Mouse (Mus musculus): Measurements from ENCODE around the gene H2-DMb1. TPM values are rescaled to one million over a fixed set of nuclear protein-coding genes. Genes with fewer than 3 reads are reported as not detected.

The H2-DMb1 gene
- total RNA-seq, 1 experiment from 2014 or later: 278 TPM

DNA sequence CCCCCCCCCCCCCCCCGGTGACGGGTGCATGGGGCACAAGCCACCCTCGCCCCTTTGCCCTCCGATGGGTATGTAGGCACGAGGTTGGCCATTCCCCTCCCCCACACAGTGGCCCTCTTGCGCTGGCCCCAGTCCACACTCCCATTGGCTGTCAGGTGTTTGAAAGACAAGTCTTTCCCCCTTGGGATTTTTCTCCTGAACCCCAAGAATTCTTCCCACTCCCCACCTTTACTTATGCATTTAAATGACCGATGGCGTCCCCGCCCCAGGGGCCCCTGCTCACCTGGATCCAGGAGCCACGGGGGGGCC is 31.0 kb upstream of the H2-DMb1 start:
- no peak for ATAC-seq (ENCODE audit: extremely low read depth, insufficient number of reproducible peaks, low FRiP score, poor library complexity, severe bottlenecking)

DNA sequence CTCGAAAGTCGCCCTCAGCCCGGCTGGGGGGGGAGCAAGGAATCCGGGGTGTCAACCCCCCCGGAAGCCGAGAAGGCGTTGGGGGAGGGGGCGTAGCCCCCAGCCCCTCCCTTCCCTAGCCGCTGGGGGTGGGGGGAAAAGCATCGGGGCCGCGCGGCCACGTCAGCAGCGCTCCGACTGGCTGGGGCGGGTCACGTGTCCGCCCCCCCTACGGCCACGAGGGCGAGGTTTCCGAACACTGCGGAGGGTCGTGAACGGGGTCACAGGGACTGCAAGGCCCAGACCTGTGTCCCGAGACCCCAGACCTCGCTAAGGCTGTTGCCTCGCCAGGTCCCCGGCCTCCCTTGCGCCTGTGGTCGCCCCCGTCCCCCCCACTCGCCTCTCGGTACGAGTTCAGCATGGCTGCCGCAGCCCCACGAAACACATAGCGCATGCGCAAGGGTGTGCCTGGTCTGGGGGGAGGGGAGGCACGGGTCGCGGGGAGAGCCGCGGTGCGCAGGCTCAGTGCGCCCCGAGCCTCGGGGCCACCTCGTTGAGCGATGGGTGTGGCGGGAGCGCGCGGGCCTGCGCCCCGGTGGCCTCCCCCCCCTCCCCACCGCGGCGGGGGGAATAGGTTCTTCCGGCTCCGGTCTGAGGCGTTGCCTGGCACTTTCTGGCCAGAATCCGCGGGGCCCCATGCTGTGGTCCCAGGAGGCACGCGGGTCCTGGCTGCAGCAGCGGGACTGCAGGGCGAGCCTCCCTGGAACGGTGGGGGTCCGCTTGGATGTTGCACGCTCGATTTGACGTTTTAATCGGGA is 30.5 kb upstream of the H2-DMb1 start, which contains the start of gene Brd2:
Brd2 (minus strand) TSS at position 447 of the 797 bp plus-strand sequence.
- ATAC-seq (ENCODE audit: extremely low read depth, insufficient number of reproducible peaks, low FRiP score, poor library complexity, severe bottlenecking): peak; percentile 25

GRCm38 (mm10) chr17:34123111-34123510 is 29.8 kb upstream of the H2-DMb1 start:
- ATAC-seq (ENCODE audit: extremely low read depth, insufficient number of reproducible peaks, low FRiP score, poor library complexity, severe bottlenecking): no peak

DNA sequence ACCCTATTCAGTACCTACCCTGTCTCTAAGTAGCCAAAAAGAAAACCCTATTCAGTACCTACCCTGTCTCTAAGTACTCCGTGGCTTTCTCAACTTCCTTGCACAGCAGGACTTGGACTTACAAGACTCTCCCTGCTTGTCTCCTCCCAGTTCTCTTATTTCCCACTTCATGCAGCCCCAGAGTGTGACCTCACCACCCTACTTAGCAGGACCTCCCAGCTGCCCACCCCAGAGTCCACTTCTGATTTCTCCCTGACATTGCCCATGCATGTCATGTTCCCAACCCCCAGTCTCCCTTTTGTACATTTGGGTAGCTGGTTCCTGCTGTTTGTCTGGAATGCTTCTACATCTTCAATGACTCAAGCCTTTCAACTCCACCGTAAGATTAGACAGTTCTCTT is 29.4 kb upstream of the H2-DMb1 start:
- ATAC-seq (ENCODE audit: extremely low read depth, insufficient number of reproducible peaks, low FRiP score, poor library complexity, severe bottlenecking): no peak

- ATAC-seq (ENCODE audit: extremely low read depth, insufficient number of reproducible peaks, low FRiP score, poor library complexity, severe bottlenecking): no peak
Observed at GRCm38 (mm10) chr17:34124649-34125048, 28.2 kb upstream of the H2-DMb1 start.

DNA sequence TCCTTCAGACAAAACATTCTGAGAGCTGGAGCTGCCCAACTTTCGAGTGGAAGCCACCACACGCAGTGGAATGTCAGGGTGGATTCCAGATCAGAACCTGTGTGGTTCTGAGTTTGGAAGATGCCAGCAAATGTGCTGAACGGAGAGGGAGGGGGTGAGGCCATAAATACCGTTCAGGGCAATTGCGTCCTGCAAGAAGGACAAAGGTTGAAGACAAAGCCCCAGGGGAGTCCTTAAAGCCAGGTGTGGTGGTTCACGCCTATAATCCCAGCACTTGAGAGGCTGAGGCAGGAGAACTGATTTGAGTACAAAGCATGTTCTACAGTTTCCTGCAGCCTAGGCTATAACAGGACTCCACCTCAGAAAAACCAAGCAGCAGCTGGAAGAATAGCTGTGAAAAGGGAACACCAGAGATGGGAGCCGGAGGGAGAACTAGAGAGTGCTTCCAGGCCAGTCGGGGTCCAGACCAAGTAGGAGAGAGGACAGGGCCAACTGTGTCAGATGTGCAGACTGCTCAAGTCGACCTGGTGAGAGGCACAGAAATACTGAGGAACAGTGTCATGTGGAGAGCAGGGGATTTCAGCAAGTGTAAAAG is 25.9 kb upstream of the H2-DMb1 start:
- ATAC-seq (ENCODE audit: extremely low read depth, insufficient number of reproducible peaks, low FRiP score, poor library complexity, severe bottlenecking): no peak

GRCm38 (mm10) chr17:34127475-34127874 is 25.4 kb upstream of the H2-DMb1 start:
- ATAC-seq (ENCODE audit: extremely low read depth, insufficient number of reproducible peaks, low FRiP score, poor library complexity, severe bottlenecking): peak; percentile 83

- no peak for ATAC-seq (ENCODE audit: extremely low read depth, insufficient number of reproducible peaks, low FRiP score, poor library complexity, severe bottlenecking)
Observed at GRCm38 (mm10) chr17:34128264-34128937, 24.5 kb upstream of the H2-DMb1 start.

- ATAC-seq (ENCODE audit: extremely low read depth, insufficient number of reproducible peaks, low FRiP score, poor library complexity, severe bottlenecking): peak; percentile 24; the same call in 1 of the 2 replicates
Observed at GRCm38 (mm10) chr17:34128944-34129791, 23.7 kb upstream of the H2-DMb1 start.

DNA sequence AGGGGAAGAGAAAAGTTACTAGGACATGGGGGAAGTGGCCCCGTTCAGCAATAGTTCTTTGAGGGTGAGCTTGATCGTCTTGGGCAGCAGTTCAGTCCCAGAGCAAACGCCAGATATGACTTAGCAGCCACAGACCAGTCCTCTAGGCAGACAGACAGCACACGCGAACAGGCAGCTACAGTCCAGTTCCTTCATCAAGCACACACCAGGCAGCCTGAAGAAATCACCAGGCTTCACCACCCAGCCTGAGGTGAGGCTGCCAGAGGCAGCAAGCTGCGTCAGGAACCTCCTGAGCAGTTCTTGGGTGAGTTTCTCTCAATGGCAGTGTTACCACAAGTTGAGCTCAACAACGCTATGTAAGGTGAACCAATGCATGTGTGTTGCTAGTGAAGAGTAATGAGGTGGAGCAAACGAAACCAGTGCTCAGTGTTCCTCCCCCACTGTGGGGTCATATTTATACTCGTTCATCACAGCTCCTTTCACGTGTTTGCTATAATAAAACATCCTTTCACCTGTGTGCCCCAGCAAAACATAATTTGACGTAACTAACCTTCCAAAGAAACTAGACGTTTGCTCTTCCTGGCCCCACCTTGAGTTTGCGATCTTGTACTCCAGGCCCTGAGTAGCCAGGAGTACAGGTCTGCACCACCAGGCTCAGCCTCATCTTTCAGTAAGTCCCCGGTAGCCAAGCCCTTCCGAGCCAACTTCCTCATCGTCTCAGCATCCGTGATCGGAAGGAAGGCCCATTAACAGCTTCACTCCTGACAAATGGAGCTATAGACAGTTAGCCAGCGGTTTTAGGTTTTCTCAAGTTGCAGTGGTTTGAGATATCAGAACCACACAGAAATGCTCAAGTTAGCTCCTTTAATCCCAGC is 22.6 kb upstream of the H2-DMb1 start:
- no peak for ATAC-seq (ENCODE audit: extremely low read depth, insufficient number of reproducible peaks, low FRiP score, poor library complexity, severe bottlenecking)

DNA sequence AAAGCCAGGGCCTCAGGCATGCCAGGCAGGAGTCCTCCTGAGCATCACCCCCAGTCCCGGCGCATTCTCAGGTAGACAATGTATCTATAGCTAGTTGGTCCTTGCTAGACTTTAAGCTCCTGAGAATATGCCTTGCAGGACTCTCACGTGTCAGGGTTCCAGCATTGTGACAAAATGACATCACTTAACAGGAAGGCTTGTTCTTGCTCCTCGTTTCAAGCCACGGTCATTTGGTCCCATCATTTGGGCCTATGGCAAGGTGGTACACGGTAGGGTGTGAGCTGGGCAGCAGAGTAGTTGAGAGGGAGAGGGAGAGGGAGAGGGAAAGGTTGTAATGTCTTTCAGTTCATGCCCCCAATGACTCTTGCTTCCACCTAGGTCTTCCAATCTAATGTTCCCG is 21.0 kb upstream of the H2-DMb1 start:
- ATAC-seq (ENCODE audit: extremely low read depth, insufficient number of reproducible peaks, low FRiP score, poor library complexity, severe bottlenecking): no peak

DNA sequence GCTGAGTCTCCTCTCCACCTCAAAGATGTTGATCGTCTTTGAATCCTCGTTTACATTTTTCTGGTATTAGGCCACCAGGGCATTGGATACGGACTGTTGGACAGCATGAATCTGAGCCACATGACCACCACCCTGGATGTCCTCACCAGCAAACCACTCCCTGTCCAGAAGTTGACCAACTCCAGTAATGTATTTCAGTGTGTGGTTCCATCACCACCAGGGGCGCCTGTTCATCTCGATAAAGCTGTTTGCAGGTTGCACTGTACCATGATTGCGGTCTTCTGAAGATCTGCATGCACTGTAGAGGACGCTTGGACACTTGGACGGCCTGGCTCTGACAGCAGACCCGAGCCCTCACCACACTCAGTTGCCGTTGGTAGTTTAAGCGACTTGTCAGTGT is 19.6 kb upstream of the H2-DMb1 start:
- no peak for ATAC-seq (ENCODE audit: extremely low read depth, insufficient number of reproducible peaks, low FRiP score, poor library complexity, severe bottlenecking)

- ATAC-seq (ENCODE audit: extremely low read depth, insufficient number of reproducible peaks, low FRiP score, poor library complexity, severe bottlenecking): no peak
Observed at GRCm38 (mm10) chr17:34134451-34134850, 18.4 kb upstream of the H2-DMb1 start.

DNA sequence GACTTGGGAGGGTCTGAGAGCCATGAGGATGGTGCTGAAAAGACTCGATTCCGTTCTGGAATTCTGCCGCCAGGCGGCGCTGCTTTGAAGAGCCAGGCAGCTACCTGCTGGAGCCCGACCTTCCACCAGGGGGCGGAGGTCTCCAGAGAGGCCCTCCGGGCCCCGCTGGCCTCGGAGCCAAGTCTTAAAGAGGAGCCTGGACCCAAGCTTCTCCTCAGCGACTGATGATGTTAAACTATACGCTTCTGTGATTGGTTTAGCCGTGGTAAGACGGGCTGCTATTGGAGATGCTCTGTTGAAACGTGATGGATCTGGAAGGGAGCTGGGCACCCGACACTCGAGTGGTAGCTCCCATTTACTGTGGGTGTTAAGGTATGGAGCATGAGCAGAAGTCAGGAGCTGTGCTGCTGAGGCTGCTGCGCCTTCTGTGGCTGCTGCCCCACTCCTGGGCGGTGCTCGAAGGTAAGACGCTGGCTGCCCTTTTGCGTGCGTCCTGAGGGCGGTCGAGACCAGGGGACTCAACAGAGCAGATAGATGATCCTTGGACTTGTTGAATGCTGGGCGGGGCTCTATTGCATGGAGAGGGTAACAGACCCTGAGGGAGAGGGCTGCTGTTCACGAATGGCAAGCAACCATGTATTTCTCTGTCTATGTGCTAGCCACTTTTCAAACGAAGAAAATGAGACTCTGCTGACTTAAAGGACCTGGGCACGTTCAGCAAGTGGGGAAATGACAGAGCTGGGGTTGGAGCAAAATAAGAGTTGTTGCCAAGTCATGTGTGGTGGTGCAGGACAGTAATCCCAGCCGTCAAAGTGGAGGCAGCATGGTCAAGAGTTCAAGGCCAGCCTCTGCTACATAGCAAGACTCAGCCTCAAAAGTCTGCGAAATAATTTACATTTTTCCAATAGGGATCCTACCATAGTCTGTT is 17.3 kb upstream of the H2-DMb1 start:
- ATAC-seq (ENCODE audit: extremely low read depth, insufficient number of reproducible peaks, low FRiP score, poor library complexity, severe bottlenecking): peak; percentile 95

DNA sequence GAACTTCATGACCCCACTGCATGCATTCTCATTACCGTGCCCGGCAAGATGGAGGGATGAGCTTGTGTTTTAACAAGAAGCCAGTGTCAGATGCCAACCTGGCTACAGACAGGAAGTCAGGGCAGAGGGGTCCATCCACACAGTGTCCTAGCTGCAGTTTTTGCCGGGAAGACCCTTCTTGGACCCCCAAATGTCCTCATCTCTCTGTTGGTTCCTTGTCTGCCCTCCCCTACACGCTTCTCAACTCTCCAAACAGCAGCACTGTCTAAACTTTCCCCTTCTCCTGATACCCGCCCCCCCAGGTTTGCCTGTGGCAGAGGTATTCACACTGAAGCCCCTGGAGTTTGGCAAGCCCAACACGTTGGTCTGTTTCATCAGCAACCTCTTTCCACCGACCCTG is 15.3 kb upstream of the H2-DMb1 start:
- ATAC-seq (ENCODE audit: extremely low read depth, insufficient number of reproducible peaks, low FRiP score, poor library complexity, severe bottlenecking): no peak

DNA sequence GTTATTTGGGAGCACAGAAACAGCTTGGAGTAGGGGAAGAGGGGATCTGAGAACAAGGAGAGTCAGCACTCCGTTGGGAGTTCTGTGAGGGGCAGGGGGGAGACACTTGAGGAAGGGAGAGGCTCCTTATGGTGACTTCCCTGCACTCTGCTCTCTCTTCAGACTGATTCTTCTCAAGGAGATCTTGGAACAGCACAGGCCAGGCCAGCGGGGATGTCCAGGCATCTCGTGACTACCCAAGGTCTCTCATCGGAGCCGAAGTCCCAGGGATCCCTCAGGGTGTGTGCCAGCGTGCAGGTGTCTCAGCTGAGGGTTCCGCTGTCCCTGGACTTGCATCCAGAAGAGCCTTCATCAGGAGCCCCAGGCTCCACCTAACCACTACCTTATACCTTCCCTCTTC is 14.2 kb upstream of the H2-DMb1 start:
- ATAC-seq (ENCODE audit: extremely low read depth, insufficient number of reproducible peaks, low FRiP score, poor library complexity, severe bottlenecking): no peak

DNA sequence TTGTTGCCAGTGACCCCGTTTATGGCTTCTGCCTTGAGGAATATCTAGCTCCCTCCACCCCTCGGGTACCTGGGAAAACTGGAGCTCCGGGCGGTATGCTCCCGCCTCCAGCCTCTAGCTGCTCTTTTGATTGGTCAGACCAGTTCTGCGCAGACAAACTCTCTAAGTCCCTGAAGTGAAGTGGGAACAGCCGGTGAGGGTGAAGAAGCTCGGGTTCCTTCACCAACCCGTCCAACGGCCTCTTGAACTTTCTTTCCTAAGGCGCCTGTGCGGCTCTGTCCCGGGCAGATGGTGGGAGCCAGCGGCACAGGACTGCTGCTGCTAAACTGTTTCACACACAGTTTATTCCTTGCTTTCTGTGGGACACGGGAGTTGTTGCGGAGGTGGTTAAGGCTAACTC is 13.5 kb upstream of the H2-DMb1 start:
- ATAC-seq (ENCODE audit: extremely low read depth, insufficient number of reproducible peaks, low FRiP score, poor library complexity, severe bottlenecking): no peak
